Mouse (Mus musculus): ENCODE measurements around the gene Suclg2.
A peak's percentile ranks its signal among the peaks of the same experiment; 100 is the strongest.

The Suclg2 gene

GRCm38 (mm10) chr6:95459372-95459771 lies 259.2 kb downstream of the Suclg2 start:
- no peak for DNase-seq (ENCODE audit: low spot score)

GRCm38 (mm10) chr6:95446151-95446550 lies 272.4 kb downstream of the Suclg2 start:
- no peak for DNase-seq (ENCODE audit: low spot score)

- peak; percentile 67 for DNase-seq (ENCODE audit: low spot score)
These were observed 273.6 kb downstream of the Suclg2 start for GRCm38 (mm10) chr6:95445036-95445435.

All from ovary, adult 18-20 months (tissue).